Mouse (Mus musculus) heart, adult 11 months (tissue): Measurements from ENCODE around the gene CT030661.1.
A peak's percentile ranks its signal among the peaks of the same experiment; 100 is the strongest.
"Not testable (repeated sequence)": the region's sequence is repeated elsewhere in the genome, so short reads cannot be mapped to it uniquely, and the experiment has no call there.

ENCODE experiments used
- DNase-seq: peaks from one replicate; pipeline ENCODE4 v3.0.0; 2022

CT030661.1 gene

DNA sequence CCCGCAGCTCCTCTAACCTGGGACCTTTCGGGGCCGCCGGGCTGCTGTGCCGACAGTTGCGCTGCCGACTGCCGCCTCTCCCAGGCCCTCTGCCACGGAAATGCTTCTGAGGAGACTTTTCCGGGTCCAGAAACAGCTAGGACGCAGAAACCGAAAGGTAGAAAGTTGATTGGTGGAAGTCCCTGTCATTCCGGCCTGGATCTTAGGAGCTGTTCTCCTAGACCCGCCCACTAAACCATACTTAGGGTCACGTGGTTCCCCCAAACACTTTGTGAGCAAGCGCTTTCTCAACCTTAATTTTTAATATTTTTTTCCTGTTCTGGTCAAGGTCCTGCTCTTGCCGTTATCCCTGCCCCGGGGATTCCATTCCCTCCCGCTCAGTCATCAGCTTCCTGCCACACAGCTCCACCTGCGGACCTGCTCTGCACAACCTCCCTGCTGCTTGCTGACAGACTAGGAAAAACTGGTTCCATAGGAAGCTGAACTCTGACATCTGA is at the start of gene CT030661.1:
Gene CT030661.1, minus strand, starts transcription at position 108 of the 497 bp plus-strand sequence.
- DNase-seq: peak; percentile 99

DNA sequence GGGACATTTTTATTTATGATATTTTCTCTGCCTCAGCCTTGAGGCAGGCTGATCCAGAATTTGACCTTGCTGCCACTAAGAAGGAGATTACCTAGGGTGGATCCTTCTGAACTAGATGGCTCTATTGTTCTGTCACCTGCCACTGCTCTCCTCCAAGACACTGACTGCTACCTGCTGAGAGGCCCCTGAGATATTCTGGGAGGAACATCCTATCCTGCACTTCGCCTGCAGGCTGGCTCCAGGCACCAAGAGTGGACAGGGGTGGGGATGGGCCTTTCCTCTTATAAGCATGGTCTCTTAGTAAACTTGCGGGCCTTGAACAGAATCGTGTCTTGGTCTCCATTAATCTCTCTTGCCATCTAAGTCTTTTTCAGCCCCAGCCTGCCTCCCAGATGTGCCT is 49.3 kb upstream of the CT030661.1 start:
- no peak for DNase-seq

DNA sequence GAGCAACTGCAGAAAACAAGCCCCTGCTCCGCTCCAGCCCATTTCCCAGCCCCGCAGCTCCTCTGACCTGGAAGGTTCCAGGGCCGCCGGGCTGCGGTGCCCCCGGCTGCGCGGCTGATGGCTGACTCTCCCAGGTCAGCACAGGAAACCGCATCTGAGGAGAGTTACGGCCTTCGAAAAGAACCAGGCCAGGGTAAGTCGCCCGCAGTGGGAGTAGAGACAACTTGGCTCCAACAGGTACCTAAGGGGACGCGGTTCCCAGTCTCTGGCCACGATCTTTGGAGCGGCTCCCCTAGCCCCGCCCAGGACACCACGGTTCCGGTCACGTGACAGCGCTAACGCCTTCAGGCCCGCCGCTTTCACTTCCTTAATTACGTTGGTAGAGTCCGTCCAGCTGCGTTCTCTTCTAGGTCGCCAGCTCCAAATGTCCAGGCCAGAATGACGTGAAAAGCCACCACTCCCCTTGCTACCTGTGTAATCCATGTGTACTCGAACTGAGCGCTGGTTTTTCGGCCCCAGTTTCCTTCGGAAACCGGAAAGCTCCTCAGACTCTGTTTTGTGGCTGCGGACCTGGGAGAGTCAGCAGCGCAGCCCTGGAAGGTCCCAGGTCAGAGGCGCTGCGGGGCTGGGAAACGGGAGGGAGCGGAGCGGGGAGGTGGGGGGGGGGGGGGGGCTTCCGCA is 46.6 kb upstream of the CT030661.1 start, which contains the start of the genes Zfp944 and Zfp758:
Gene Zfp944, minus strand, starts transcription at position 300 of the 681 bp plus-strand sequence.
Gene Zfp758, plus strand, starts transcription at position 353 of the 681 bp plus-strand sequence.
- peak; percentile 98 for DNase-seq

DNA sequence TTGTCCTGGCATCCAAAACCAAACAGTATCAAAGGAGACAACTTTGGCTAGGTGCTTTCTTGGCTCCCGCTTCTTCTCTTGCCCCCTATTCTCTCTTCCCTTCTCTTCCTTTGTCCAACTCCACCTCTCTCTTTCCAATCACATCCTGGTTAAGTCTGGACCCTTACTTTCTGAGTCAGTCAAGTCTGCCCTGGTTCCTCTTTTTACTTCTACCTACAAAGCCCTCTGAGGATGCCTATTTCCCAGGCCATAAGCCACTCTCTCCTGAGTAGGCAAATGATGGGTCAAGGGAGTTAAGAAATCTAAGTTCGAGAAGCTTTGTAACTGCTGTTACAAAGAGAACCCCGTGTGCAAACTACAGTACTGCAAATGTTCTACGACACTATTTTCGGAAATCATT is 45.9 kb upstream of the CT030661.1 start:
- no peak for DNase-seq

DNA sequence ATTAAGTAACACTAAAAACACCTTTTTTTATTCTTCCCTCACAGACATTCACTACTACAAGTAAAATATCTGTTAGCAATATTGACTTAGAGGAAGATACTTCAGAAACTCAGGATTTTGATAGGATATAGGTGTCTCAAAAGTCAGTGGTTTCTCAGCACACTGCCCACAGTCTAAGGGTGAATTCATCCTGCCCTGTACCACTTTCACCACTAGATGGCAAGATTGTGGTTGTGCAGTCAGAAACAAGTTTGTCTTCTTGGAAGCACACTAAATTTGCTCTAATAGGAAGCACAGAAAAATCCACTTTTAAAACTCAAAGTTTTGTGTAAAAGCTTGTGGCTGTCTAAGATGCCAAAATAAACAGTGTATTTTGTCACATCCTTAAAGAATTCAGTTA is 38.2 kb upstream of the CT030661.1 start:
- DNase-seq: no peak

DNA sequence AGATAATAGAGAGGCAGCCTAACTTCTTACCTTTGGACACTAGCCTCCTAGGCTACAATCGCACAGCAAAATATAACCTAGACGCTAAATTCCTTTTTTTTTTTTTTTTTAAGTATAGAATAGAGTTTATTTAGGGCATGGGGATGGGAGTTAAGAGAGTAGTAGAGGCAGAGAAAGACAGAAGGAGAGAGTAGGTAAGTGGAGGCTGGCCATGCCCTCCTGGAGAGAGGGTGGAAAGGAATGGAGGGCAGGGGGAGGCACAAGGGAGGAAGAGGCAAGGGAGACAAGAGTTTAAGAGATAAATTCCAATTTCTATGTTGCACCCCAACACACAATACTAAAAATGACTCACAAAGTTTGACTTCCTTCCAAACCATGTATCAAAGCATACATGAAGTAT is 610 bp upstream of the CT030661.1 start:
- not testable (repeated sequence) for DNase-seq

DNA sequence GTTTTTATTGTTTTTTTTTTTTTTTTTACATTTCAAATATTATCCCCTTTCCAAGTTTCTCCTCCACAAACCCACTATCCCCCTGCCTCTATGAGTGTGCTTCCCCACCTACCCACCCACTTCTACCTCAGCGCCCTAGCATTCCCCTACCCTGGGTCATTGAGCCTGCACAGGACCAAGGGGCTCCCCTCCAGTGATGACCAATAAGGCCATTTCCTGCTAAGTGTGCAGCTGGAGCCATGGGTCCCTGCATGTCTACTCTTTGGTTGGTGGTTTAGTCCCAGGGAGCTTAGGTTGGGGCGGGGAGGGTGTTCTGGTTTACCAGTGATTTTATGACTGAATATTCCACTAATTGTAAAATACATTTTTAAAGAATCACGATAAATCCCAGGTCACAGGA is 418 bp downstream of the CT030661.1 start:
- peak; percentile 89 for DNase-seq
